Mouse (Mus musculus) thymus, postnatal 14 days (tissue): ENCODE data around the gene Tmem39b.
A peak's percentile ranks its signal among the peaks of the same experiment; 100 is the strongest.

Source experiments
- DNase-seq: peaks from one replicate; pipeline ENCODE4 v3.0.0; 2021

Gene Tmem39b

GRCm38 (mm10) chr4:129681837-129682236, 14.8 kb downstream of the Tmem39b start:
- no peak for DNase-seq

GRCm38 (mm10) chr4:129672878-129673449, 23.7 kb downstream of the Tmem39b start:
- no peak for DNase-seq

DNA sequence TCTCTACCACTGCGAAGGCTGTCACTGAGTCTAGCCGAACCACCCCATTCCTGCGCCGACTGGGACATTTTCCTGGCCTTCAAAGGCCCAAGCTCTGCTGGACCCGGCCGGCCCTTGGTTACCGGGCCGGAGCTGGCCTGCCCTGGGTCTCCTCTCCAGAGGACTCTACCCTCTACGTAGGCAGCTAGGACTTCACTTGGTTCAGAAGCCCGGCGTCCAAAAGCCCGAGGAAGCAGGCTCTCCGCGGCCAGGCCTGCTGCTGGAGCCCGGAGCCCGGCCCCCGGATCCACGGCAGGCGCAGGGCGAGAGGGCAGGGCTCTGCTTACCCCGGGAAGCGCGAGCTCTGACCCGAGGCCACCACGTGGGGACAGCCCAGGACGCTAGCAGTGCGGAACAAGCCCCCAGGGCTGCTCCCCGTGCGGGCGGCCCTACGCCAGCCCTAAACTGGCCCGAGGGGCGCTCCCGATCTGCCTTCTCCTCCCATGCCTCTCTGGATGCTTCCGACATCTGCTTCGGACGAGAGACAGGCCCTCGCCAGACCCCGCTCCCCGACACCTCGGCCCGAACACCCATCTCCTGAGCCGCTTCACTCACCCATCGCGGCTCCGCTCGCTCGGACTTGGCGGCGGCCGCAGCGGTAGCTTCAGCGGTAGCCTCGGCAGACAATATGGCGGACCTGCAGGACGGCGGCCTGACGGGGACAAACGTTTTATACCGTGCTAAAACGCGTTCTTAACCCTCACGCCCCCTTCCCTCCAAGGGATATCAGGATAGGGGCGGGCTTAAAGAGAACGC, 24.4 kb downstream of the Tmem39b start, which contains the start of gene Kpna6:
TSS of gene Kpna6 (minus strand) at position 685 of the 795 bp plus-strand sequence.
- peak; percentile 84 for DNase-seq

- peak; percentile 61 for DNase-seq
Observed at GRCm38 (mm10) chr4:129671491-129672082, 25.1 kb downstream of the Tmem39b start.

- DNase-seq, result no peak
Observed at GRCm38 (mm10) chr4:129662255-129662813, 34.3 kb downstream of the Tmem39b start.

DNA sequence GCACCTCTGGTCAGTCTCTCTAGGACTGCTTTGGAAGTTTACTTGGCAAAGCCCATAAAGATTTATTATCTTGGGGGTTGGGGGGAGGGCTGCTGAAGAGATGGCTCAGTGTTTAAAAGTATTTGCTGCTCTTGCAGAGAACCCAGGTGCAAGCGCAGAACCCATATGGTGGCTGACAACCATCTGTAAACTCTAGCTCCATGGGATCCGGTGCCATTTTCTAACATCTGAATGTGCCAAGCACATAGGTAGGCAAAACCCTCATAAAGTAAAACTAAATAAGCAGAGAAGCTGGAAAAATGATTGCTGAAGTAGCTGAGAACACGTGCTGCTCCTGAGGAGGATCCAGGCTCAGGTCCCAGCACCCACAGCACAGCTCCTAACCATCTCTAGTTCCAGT, 35.1 kb downstream of the Tmem39b start:
- DNase-seq, result no peak

DNA sequence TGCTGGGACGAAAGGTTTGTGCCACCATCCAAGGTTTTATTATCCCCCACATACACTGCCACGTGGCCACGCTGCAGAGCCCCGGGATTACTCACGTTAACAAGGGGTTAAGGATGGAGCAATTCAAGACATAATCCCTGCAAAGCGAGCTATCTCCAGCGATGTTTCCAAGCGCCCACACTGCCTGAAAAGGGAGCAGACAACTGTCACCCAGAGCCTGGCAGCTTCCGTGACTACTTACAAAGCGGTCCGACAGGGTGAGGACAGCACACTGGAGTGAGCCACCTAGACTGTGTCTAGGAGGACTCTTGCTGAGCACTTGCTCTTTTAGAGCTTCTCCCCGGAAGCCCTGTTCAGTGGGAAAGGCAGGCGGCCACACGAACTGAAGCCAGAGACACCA, 41.9 kb downstream of the Tmem39b start:
- DNase-seq, result no peak

- no peak for DNase-seq
Observed at GRCm38 (mm10) chr4:129650359-129650758, 46.3 kb downstream of the Tmem39b start.

DNA sequence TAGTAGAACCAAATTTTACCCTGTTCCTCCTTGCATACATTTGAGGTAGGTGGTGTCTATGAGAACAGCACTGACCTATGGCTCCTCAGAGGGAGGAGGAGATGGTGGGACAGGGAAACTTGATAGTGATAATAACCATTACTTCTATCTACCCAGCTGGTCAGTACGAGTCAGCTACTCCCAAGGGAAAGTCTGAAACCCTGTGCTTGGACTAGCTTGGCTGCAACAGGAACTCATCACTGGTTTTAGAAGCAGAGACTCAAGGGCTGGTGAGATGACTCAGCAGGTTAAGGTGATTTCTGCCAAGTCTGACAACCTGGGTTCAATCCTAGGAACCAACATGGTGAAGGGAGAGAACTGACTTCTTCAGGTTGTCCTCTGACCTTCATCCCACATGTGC, 48.0 kb downstream of the Tmem39b start:
- no peak for DNase-seq

GRCm38 (mm10) chr4:129645204-129645603, 51.4 kb downstream of the Tmem39b start:
- no peak for DNase-seq

DNA sequence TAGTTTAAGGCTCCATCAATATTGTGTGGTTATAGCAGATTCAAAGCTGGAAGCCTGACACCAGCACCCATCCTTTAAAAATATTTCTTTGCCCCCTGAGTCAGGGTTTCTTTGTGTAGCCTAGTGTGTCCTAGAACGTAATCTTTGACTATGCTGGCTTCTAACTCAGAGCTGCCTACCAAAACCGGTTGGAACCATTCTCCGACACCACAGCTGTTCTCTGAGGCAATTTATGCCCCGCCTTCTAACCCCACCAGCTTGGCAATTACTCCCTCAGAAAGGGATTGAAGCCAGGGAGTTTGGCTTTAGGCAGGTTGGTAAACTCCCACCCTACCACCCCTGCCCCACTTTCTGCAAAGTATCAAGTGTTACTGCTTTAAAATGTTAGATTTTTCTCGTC, 54.9 kb downstream of the Tmem39b start:
- no peak for DNase-seq

GRCm38 (mm10) chr4:129640638-129641467, 55.8 kb downstream of the Tmem39b start, which contains the start of gene Txlna:
Gene Txlna, minus strand, starts transcription at chr4:129641065.
- peak; percentile 96 for DNase-seq

GRCm38 (mm10) chr4:129640101-129640637, 56.5 kb downstream of the Tmem39b start:
- peak; percentile 37 for DNase-seq

DNA sequence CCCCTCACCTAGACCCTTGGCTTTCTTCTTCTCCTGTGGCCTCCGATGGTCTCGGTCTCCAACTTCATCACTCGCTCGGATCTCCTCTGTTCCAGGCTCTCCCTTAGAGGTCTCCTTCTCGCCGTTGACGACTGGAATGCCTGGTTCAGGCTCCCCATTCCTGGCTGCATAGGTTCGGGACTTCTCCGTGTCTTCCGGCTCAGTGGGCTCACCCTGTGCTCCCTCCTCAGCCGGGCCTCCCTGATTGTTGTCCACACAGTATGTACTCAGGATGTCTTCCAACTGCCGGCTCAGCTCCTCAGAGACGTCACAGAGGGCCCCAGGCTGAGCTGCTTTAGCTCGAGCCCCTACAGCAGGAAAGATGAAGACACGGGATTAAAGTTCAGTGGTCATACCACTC, 57.4 kb downstream of the Tmem39b start:
- DNase-seq, result no peak

DNA sequence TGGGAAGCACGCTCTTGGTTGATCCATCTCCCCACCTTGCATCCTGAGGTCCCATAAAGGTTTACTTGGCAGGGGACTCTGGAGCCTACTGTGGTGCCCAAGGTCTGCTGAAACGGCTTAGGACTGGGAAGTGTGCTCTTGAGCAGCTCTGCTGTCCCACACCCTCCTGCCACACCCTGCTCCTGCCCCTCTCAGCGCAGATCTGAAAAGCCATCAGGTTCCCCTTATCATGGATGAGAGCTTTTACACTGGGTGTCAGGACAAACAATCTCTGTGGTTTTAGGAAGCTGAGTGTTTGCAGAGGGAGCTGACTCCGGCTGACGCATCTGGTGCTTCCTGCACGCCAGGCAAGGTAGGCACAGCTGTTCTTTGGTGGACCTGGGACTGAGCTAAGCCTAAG, 62.8 kb downstream of the Tmem39b start:
- DNase-seq, result no peak

GRCm38 (mm10) chr4:129631867-129632266, 64.8 kb downstream of the Tmem39b start:
- DNase-seq, result no peak

DNA sequence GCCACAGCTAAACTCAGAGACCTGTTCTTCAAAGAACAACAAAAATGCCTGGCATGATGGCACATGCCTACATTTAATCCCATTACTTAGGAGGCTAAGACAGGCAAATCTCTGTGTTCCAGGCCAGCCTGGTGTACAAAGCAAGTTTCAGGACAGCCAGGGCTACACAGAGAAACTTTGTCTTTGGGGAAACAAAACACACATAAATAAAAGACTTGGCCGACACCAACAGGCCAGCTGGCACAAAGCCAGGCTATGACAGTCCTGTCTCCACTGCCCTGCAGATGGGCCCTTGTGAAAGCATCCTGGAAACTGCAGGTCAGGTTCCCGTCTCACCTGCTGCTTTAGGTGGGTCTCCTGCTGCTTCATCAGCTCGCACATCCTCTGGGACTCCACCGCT, 65.7 kb downstream of the Tmem39b start:
- DNase-seq, result no peak
